Mouse (Mus musculus): Measurements from ENCODE around the gene Ankrd34c. TPM values are rescaled to one million over a fixed set of nuclear protein-coding genes. Genes with fewer than 3 reads are reported as not detected.

Gene Ankrd34c
- not detected in 2 replicates for polyA plus RNA-seq (2014; fragmentation: Nextera tagmentation; extraction: Ambion mirVana)

GRCm38 (mm10) chr9:89738295-89738694 is at the start of gene Ankrd34c:
TSS of gene Ankrd34c (minus strand) at chr9:89738475.
- H3K27me3 ChIP-seq (ENCODE audit: control insufficient read depth, insufficient read depth, low read length), result peaks cover 9% of the 10 kb centered on the region
- H3K4me1 ChIP-seq (ENCODE audit: control insufficient read depth, insufficient read depth, low read length), result no peaks in the 10 kb centered on the region
- no peak for ATAC-seq (ENCODE audit: low FRiP score, low TSS enrichment)
- under 1% methylated on average over 8 of the region's 8 CpGs for WGBS
- no peak within 1 kb of the TSS for H3K27ac ChIP-seq (ENCODE audit: low read depth, low read length)
- H3K9ac ChIP-seq (ENCODE audit: low read depth, low read length), result no peak within 1 kb of the TSS
- no peaks in the 10 kb centered on the region for H3K9me3 ChIP-seq (ENCODE audit: control insufficient read depth, low read length)
- no peak within 1 kb of the TSS for H3K4me2 ChIP-seq (replicated peaks; ENCODE audit: low read depth, low read length)
- no peak within 1 kb of the TSS for H3K4me3 ChIP-seq (ENCODE audit: low read length)
- H3K36me3 ChIP-seq (ENCODE audit: control insufficient read depth, insufficient read depth, low read length), result no peaks in the 10 kb centered on the region

GRCm38 (mm10) chr9:89787532-89787931 is 49.3 kb upstream of the Ankrd34c start:
- WGBS, result 61% methylated on average over 4 of the region's 4 CpGs

GRCm38 (mm10) chr9:89781395-89781927 is 43.2 kb upstream of the Ankrd34c start:
- Histone ChIP-seq H3K36me3 (ENCODE audit: control insufficient read depth, insufficient read depth, low read length) (no peaks in the 10 kb centered on the region), H3K27me3 (ENCODE audit: control insufficient read depth, insufficient read depth, low read length) (no peaks in the 10 kb centered on the region), H3K9ac (ENCODE audit: low read depth, low read length) (no peak overlapping the region), H3K4me3 (ENCODE audit: low read length) (no peak overlapping the region), H3K9me3 (ENCODE audit: control insufficient read depth, low read length) (no peaks in the 10 kb centered on the region), H3K4me1 (ENCODE audit: control insufficient read depth, insufficient read depth, low read length) (no peaks in the 10 kb centered on the region), H3K4me2 (replicated peaks; ENCODE audit: low read depth, low read length) (no peak overlapping the region), H3K27ac (ENCODE audit: low read depth, low read length) (no peak overlapping the region)
- ATAC-seq (ENCODE audit: low FRiP score, low TSS enrichment), result no peak

More at GRCm38 (mm10) chr9:89787532-89787931, 49.3 kb upstream of the Ankrd34c start:
- no peaks in the 10 kb centered on the region for H3K9me3 ChIP-seq (ENCODE audit: control insufficient read depth, low read length)
- H3K27ac ChIP-seq (ENCODE audit: low read depth, low read length), result no peak overlapping the region
- H3K4me2 ChIP-seq (replicated peaks; ENCODE audit: low read depth, low read length), result no peak overlapping the region
- no peak overlapping the region for H3K9ac ChIP-seq (ENCODE audit: low read depth, low read length)
- no peaks in the 10 kb centered on the region for H3K27me3 ChIP-seq (ENCODE audit: control insufficient read depth, insufficient read depth, low read length)
- H3K4me1 ChIP-seq (ENCODE audit: control insufficient read depth, insufficient read depth, low read length), result no peaks in the 10 kb centered on the region
- ATAC-seq (ENCODE audit: low FRiP score, low TSS enrichment), result no peak
- no peaks in the 10 kb centered on the region for H3K36me3 ChIP-seq (ENCODE audit: control insufficient read depth, insufficient read depth, low read length)
- H3K4me3 ChIP-seq (ENCODE audit: low read length), result no peak overlapping the region

- Histone ChIP-seq H3K4me3 (ENCODE audit: low read length) (no peak overlapping the region), H3K9ac (ENCODE audit: low read depth, low read length) (no peak overlapping the region), H3K9me3 (ENCODE audit: control insufficient read depth, low read length) (no peaks in the 10 kb centered on the region), H3K27me3 (ENCODE audit: control insufficient read depth, insufficient read depth, low read length) (no peaks in the 10 kb centered on the region), H3K36me3 (ENCODE audit: control insufficient read depth, insufficient read depth, low read length) (no peaks in the 10 kb centered on the region), H3K27ac (ENCODE audit: low read depth, low read length) (no peak overlapping the region), H3K4me2 (replicated peaks; ENCODE audit: low read depth, low read length) (no peak overlapping the region), H3K4me1 (ENCODE audit: control insufficient read depth, insufficient read depth, low read length) (no peaks in the 10 kb centered on the region)
- WGBS, result 97% methylated on average over 1 of the region's 1 CpGs
- no peak for ATAC-seq (ENCODE audit: low FRiP score, low TSS enrichment)
These were observed 41.0 kb upstream of the Ankrd34c start for GRCm38 (mm10) chr9:89779237-89779636.

GRCm38 (mm10) chr9:89771153-89771552 is 32.9 kb upstream of the Ankrd34c start:
- WGBS, result 58% methylated on average over 1 of the region's 1 CpGs

GRCm38 (mm10) chr9:89762017-89762416 is 23.7 kb upstream of the Ankrd34c start:
- H3K27me3 ChIP-seq (ENCODE audit: control insufficient read depth, insufficient read depth, low read length), result no peaks in the 10 kb centered on the region
- no peaks in the 10 kb centered on the region for H3K4me1 ChIP-seq (ENCODE audit: control insufficient read depth, insufficient read depth, low read length)
- H3K27ac ChIP-seq (ENCODE audit: low read depth, low read length), result no peak overlapping the region
- no peak overlapping the region for H3K9ac ChIP-seq (ENCODE audit: low read depth, low read length)
- H3K36me3 ChIP-seq (ENCODE audit: control insufficient read depth, insufficient read depth, low read length), result no peaks in the 10 kb centered on the region
- 63% methylated on average over 1 of the region's 1 CpGs for WGBS
- no peak for ATAC-seq (ENCODE audit: low FRiP score, low TSS enrichment)
- no peak overlapping the region for H3K4me2 ChIP-seq (replicated peaks; ENCODE audit: low read depth, low read length)
- no peaks in the 10 kb centered on the region for H3K9me3 ChIP-seq (ENCODE audit: control insufficient read depth, low read length)
- no peak overlapping the region for H3K4me3 ChIP-seq (ENCODE audit: low read length)

More at GRCm38 (mm10) chr9:89771153-89771552, 32.9 kb upstream of the Ankrd34c start:
- H3K9me3 ChIP-seq (ENCODE audit: control insufficient read depth, low read length), result no peaks in the 10 kb centered on the region
- ATAC-seq (ENCODE audit: low FRiP score, low TSS enrichment), result no peak
- no peak overlapping the region for H3K4me2 ChIP-seq (replicated peaks; ENCODE audit: low read depth, low read length)
- no peaks in the 10 kb centered on the region for H3K36me3 ChIP-seq (ENCODE audit: control insufficient read depth, insufficient read depth, low read length)
- H3K27ac ChIP-seq (ENCODE audit: low read depth, low read length), result no peak overlapping the region
- H3K27me3 ChIP-seq (ENCODE audit: control insufficient read depth, insufficient read depth, low read length), result no peaks in the 10 kb centered on the region
- no peaks in the 10 kb centered on the region for H3K4me1 ChIP-seq (ENCODE audit: control insufficient read depth, insufficient read depth, low read length)
- no peak overlapping the region for H3K4me3 ChIP-seq (ENCODE audit: low read length)
- no peak overlapping the region for H3K9ac ChIP-seq (ENCODE audit: low read depth, low read length)

- Histone ChIP-seq H3K27me3 (ENCODE audit: control insufficient read depth, insufficient read depth, low read length) (no peaks in the 10 kb centered on the region), H3K9me3 (ENCODE audit: control insufficient read depth, low read length) (no peaks in the 10 kb centered on the region), H3K4me3 (ENCODE audit: low read length) (no peak overlapping the region), H3K4me2 (replicated peaks; ENCODE audit: low read depth, low read length) (no peak overlapping the region), H3K9ac (ENCODE audit: low read depth, low read length) (no peak overlapping the region), H3K36me3 (ENCODE audit: control insufficient read depth, insufficient read depth, low read length) (no peaks in the 10 kb centered on the region), H3K27ac (ENCODE audit: low read depth, low read length) (no peak overlapping the region), H3K4me1 (ENCODE audit: control insufficient read depth, insufficient read depth, low read length) (no peaks in the 10 kb centered on the region)
- ATAC-seq (ENCODE audit: low FRiP score, low TSS enrichment), result no peak
- 77% methylated on average over 1 of the region's 1 CpGs for WGBS
These were observed 20.3 kb upstream of the Ankrd34c start for GRCm38 (mm10) chr9:89758569-89758968.

GRCm38 (mm10) chr9:89758139-89758538 is 19.9 kb upstream of the Ankrd34c start:
- no peak overlapping the region for H3K27ac ChIP-seq (ENCODE audit: low read depth, low read length)
- H3K4me2 ChIP-seq (replicated peaks; ENCODE audit: low read depth, low read length), result no peak overlapping the region
- 86% methylated on average over 1 of the region's 1 CpGs for WGBS
- no peaks in the 10 kb centered on the region for H3K36me3 ChIP-seq (ENCODE audit: control insufficient read depth, insufficient read depth, low read length)
- no peak overlapping the region for H3K4me3 ChIP-seq (ENCODE audit: low read length)
- no peaks in the 10 kb centered on the region for H3K9me3 ChIP-seq (ENCODE audit: control insufficient read depth, low read length)
- H3K9ac ChIP-seq (ENCODE audit: low read depth, low read length), result no peak overlapping the region
- no peaks in the 10 kb centered on the region for H3K4me1 ChIP-seq (ENCODE audit: control insufficient read depth, insufficient read depth, low read length)
- no peak for ATAC-seq (ENCODE audit: low FRiP score, low TSS enrichment)
- H3K27me3 ChIP-seq (ENCODE audit: control insufficient read depth, insufficient read depth, low read length), result no peaks in the 10 kb centered on the region

- H3K4me3 ChIP-seq (ENCODE audit: low read length), result no peak overlapping the region
- 48% methylated on average over 4 of the region's 4 CpGs for WGBS
- H3K27ac ChIP-seq (ENCODE audit: low read depth, low read length), result no peak overlapping the region
- H3K9ac ChIP-seq (ENCODE audit: low read depth, low read length), result no peak overlapping the region
- H3K4me1 ChIP-seq (ENCODE audit: control insufficient read depth, insufficient read depth, low read length), result no peaks in the 10 kb centered on the region
- no peak overlapping the region for H3K4me2 ChIP-seq (replicated peaks; ENCODE audit: low read depth, low read length)
- no peaks in the 10 kb centered on the region for H3K27me3 ChIP-seq (ENCODE audit: control insufficient read depth, insufficient read depth, low read length)
- no peaks in the 10 kb centered on the region for H3K9me3 ChIP-seq (ENCODE audit: control insufficient read depth, low read length)
- no peaks in the 10 kb centered on the region for H3K36me3 ChIP-seq (ENCODE audit: control insufficient read depth, insufficient read depth, low read length)
- ATAC-seq (ENCODE audit: low FRiP score, low TSS enrichment), result no peak
These were observed 19.3 kb upstream of the Ankrd34c start for GRCm38 (mm10) chr9:89757571-89757970.

Data from kidney, embryonic 14.5 days (tissue).